Mouse (Mus musculus) spleen, adult 2 months (tissue): ENCODE data around the gene Naaladl2. TPM values are rescaled to one million over a fixed set of nuclear protein-coding genes. Genes with fewer than 3 reads are reported as not detected.

Experiments
- DNase-seq, 2 experiments: peaks; one replicate each; pipeline versions ENCODE4 v3.0.0 to v3.0.0-alpha.2; 2012 to 2021; ENCODE audit warnings: low spot score in 2 of 2, low read depth in 1 of 2
- H3K27ac ChIP-seq: fragments of 200-500 bp; 2 replicates; pipeline ENCODE4 v1.5.1; 2012; ENCODE audit warnings: low read length, inconsistent platforms; ENCODE audit not compliant: insufficient read depth
- H3K27me3 ChIP-seq: fragments of 200-500 bp; 2 replicates; pipeline ENCODE4 v1.6.1; 2012; ENCODE audit warnings: mild to moderate bottlenecking, moderate library complexity, low read length, inconsistent platforms; ENCODE audit not compliant: control insufficient read depth, insufficient read depth
- H3K36me3 ChIP-seq: fragments of 200-500 bp; 2 replicates; pipeline ENCODE4 v1.6.1; 2012; ENCODE audit warnings: mild to moderate bottlenecking, low read length, inconsistent platforms; ENCODE audit not compliant: control insufficient read depth, insufficient read depth
- H3K4me1 ChIP-seq: fragments of 200-500 bp; 2 replicates; pipeline ENCODE4 v1.6.1; 2011; ENCODE audit warnings: inconsistent platforms; ENCODE audit not compliant: control insufficient read depth, insufficient read depth, insufficient read length
- H3K4me3 ChIP-seq: fragments of 200-500 bp; 2 replicates; pipeline ENCODE4 v1.5.1; 2011; ENCODE audit warnings: mild to moderate bottlenecking, inconsistent platforms; ENCODE audit not compliant: insufficient read depth, insufficient read length; ENCODE audit errors: extremely low read depth
- CTCF ChIP-seq: fragments of 200-500 bp; IDR thresholded peaks from 2 replicates; pipeline ENCODE4 v1.5.1; 2011; ENCODE audit warnings: mild to moderate bottlenecking, inconsistent platforms; ENCODE audit not compliant: insufficient read depth, insufficient read length, insufficient replicate concordance; ENCODE audit errors: extremely low read depth
- POLR2A ChIP-seq: fragments of 200-500 bp; IDR thresholded peaks from 2 replicates; pipeline ENCODE4 v1.6.1; 2011; ENCODE audit warnings: low read depth, low read length, inconsistent platforms
- WGBS: fragments of 180-500 bp; shearing (Covaris S2); methylation state at CpG from one replicate; pipeline ENCODE4 v1.1.7; 2018; 5-methylcytosine and 5-hydroxymethylcytosine counted together
- polyA plus RNA-seq: library from polyadenylated mRNA; depleted of rRNA; stranded (reverse); fragments of >200 nt; gene quantifications from 2 replicates; pipeline ENCODE4 v1.2.3, GENCODE M21; 2012

Naaladl2 gene
- polyA plus RNA-seq, 1 experiment, result not detected

DNA sequence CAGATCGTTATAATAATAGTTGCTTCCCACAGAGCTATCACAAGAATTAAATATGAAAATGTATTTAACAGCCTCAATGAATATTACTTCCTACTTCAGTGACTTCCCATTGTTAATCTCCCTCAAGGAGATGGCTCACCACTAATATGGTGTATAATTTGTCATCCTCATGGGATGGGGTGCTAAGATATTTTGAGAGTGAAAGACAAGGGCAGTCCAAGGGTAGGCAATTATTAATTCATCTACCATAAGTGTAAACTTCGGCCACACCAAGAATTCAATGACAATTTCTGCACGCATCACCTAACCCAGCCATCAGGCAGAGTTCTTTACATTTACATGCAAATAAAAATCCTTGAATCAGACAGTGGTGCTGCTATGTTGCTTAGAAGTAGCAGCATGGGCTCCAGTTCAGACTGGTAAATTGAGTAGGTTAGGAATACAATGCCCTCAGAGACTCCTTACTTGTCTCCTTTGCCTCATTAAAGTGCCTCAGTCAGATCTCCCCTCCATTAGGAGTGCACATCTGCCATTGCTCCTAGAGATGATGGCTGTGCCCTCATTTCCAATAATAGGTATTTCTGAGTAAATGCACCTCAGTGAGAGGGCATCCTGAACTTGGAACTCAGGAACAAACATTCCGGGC, 438.2 kb downstream of the Naaladl2 start:
- H3K4me1 ChIP-seq, result no peaks in the 10 kb centered on the region
- no peak overlapping the region for H3K4me3 ChIP-seq
- 88% methylated on average over 4 of the region's 4 CpGs for WGBS
- no peaks in the 10 kb centered on the region for H3K27me3 ChIP-seq
- no peak overlapping the region for H3K27ac ChIP-seq
- H3K36me3 ChIP-seq, result no peaks in the 10 kb centered on the region
- no peak for DNase-seq
- TF ChIP-seq CTCF (no peak), POLR2A (no peak)

DNA sequence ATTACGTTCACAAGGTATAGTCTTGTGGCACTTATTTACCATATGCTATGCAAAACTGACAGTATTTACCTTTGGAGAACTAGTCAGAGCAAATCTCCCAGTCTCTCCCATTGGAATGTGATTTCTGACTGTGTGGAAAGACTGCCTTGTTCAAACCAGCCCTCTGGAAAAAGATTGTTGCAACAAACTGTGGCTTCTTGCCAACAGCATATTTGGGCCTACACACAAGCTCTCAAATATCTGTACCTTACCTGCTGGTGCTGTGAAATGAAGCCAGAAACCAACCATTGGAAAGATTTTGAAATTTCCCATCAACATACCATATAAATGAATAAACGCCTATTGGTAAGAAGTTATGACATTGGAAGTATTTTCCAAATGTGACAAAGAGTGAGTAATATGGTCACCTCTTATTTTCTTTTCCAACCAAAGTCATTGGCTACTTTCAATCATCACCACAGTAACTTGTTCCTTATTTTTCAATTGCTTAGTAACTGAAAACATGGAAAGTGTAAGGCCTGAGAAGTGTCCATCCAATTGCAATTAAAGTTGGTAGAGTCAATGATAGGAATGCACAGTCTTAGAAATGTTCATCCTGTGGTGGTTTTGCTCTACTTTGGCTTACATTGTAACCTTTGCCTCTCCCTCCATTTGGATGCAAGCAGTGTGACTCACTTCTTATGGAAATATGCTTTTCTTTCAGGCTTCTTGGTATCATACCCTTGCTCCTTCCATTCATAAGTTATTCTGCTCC, 453.7 kb downstream of the Naaladl2 start:
- TF ChIP-seq CTCF, result no peak
- no peak for TF ChIP-seq POLR2A
- H3K4me1 ChIP-seq, result no peaks in the 10 kb centered on the region
- H3K27me3 ChIP-seq, result no peaks in the 10 kb centered on the region
- H3K4me3 ChIP-seq, result no peak overlapping the region
- H3K27ac ChIP-seq, result no peak overlapping the region
- 83% methylated on average over 2 of the region's 2 CpGs for WGBS
- DNase-seq, result no peak
- no peaks in the 10 kb centered on the region for H3K36me3 ChIP-seq

DNA sequence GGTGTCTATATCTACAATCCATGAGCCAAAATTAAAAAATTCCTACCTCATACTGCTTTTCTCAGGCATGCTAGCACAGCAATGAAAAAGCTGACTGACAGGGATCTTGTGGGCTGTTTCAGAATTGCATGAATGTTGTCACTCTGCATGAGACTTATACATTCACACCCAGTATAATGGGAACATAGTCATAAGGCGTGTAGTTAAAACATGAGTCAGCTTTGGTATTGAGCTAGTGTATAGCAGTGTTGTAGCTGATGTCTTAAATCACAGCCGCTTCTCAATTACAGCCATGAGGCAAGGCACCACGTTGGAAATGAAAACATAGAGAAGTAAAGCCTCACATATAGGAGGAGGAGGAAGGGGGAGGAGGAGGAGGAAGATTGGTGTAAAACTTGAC, 473.6 kb downstream of the Naaladl2 start:
- 76% methylated on average over 3 of the region's 3 CpGs for WGBS

DNA sequence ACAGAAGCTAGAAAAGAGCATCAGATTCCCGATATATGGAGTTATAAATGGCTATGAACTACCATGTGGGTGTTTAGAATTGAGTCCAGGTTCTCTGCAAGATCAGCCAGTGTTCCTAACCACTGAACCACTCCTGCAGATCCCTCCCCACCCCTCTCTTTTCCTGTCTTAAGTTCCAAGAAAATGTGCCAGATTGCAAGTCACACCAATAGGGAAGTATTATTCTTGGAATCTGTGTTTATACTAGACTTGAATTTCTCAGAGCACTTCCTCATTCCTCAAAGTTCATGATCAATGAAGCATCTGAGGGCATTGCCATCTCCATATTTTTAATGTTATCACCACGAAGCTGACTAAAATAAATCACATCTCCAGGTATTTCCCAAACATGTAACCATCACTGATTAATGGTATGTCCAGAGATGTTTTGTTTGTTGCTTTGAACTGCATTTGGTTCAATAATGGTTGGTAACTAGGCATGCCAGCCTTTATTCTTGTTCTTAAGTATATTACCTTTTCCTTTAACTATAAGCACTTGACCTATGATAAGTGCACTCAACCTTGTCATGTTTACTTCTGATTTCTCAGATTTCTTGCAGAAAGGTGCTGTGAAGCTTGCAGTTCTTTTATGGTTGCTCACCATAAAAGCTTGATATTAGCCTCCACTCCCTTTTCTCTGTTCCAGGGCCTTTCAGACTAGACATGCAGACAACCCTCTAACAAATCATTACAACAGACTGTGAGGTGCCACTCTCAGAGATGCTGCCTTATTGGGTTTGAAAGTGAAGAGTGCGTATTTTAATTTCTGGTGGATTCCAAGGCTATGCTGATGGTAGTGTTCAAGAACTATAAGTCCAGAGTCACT, 475.8 kb downstream of the Naaladl2 start:
- WGBS, result 79% methylated on average over 3 of the region's 3 CpGs
- H3K4me3 ChIP-seq, result no peak overlapping the region
- no peak overlapping the region for H3K27ac ChIP-seq
- DNase-seq, result no peak
- no peak for TF ChIP-seq POLR2A
- no peak for TF ChIP-seq CTCF
- no peaks in the 10 kb centered on the region for H3K4me1 ChIP-seq
- no peaks in the 10 kb centered on the region for H3K27me3 ChIP-seq
- H3K36me3 ChIP-seq, result no peaks in the 10 kb centered on the region

More for the DNA sequence above, 473.6 kb downstream of the Naaladl2 start:
- Histone ChIP-seq H3K4me1 (no peaks in the 10 kb centered on the region), H3K27ac (no peak overlapping the region), H3K36me3 (no peaks in the 10 kb centered on the region), H3K27me3 (no peaks in the 10 kb centered on the region), H3K4me3 (no peak overlapping the region)
- no peak for DNase-seq
- no peak for TF ChIP-seq CTCF
- TF ChIP-seq POLR2A, result no peak

DNA sequence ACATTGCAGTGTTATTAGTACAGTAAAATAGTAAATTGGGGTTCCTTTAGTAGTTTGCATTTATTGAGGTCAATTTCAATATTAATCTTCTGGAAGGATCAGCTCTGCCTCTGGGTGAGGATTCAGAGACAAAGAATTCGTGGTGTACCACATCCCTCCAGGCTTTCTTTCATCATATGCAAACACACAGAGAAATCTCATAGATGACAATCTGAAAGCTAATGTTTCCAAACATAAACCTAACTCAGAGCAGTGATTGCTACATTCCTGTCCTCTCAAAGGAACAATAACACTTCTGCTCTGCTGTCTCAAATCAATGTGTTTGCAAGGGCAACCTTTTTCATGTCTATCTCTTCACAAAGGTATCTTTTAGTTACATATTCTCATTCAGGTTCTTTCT, 478.7 kb downstream of the Naaladl2 start:
- H3K4me3 ChIP-seq, result no peak overlapping the region
- H3K36me3 ChIP-seq, result no peaks in the 10 kb centered on the region
- DNase-seq, result no peak
- 74% methylated on average over 1 of the region's 1 CpGs for WGBS
- H3K27ac ChIP-seq, result no peak overlapping the region
- no peaks in the 10 kb centered on the region for H3K4me1 ChIP-seq
- no peak for TF ChIP-seq CTCF
- TF ChIP-seq POLR2A, result no peak
- H3K27me3 ChIP-seq, result no peaks in the 10 kb centered on the region

DNA sequence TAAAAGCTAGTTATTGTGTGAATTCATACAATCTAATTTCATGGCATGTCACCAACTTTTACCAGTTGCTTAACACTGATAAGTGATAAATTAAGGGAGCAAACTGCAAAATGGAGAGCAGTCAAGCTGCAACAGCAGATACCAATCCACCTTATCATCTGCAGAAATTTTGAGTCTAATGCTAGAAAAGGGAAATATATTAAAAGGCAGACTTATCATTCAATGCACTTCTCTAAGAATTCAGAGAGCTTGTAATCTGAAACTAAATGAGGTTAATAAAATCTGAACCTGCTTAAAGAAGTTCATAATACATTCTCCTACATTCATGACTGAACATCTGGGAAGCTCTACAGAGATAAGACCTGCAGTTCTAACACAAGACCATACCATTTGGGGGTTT, 480.3 kb downstream of the Naaladl2 start:
- no peak overlapping the region for H3K4me3 ChIP-seq
- no peak overlapping the region for H3K27ac ChIP-seq
- H3K27me3 ChIP-seq, result no peaks in the 10 kb centered on the region
- H3K36me3 ChIP-seq, result no peaks in the 10 kb centered on the region
- TF ChIP-seq CTCF (no peak), POLR2A (no peak)
- DNase-seq, result no peak
- H3K4me1 ChIP-seq, result no peaks in the 10 kb centered on the region

DNA sequence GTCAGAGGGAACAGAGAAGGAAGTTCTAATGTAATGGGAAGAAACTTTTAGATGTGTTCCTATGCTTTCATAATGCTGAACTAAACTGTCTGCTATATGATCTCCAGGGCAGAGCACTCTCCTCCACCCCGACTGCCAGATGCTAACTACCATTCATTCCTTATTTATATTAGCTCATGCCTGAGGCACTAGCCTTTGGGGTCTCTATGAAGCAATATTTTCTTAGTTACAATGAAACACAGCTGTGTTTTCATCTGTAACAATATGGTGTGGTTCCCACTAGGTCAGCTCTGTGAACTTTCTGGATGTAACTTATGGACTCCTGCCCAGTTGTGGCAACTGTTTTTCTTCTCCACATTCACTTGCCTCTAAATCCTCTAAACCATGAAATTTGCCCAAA, 514.0 kb downstream of the Naaladl2 start:
- TF ChIP-seq CTCF (no peak), POLR2A (no peak)
- DNase-seq, result no peak
- Histone ChIP-seq H3K4me3 (no peak overlapping the region), H3K36me3 (no peaks in the 10 kb centered on the region), H3K27me3 (no peaks in the 10 kb centered on the region), H3K4me1 (no peaks in the 10 kb centered on the region), H3K27ac (no peak overlapping the region)
- WGBS, result 66% methylated on average over 1 of the region's 1 CpGs
